Mouse (Mus musculus): Measurements from ENCODE around the gene Usp30.

The Usp30 gene

GRCm38 (mm10) chr5:114065161-114065560 lies at the start of gene Usp30:
Gene Usp30, plus strand, starts transcription at chr5:114065461.
- no peak for DNase-seq (ENCODE audit: low spot score)

- no peak for DNase-seq (ENCODE audit: low spot score)
Observed at GRCm38 (mm10) chr5:114024390-114024789, 40.9 kb upstream of the Usp30 start.

GRCm38 (mm10) chr5:114024885-114025284 lies 40.4 kb upstream of the Usp30 start:
- DNase-seq (ENCODE audit: low spot score) = no peak

- DNase-seq (ENCODE audit: low spot score) = no peak
Observed at GRCm38 (mm10) chr5:114027217-114027944, 37.9 kb upstream of the Usp30 start.

GRCm38 (mm10) chr5:114028111-114028510 lies 37.1 kb upstream of the Usp30 start:
- no peak for DNase-seq (ENCODE audit: low spot score)

- no peak for DNase-seq (ENCODE audit: low spot score)
Observed at GRCm38 (mm10) chr5:114030652-114031051, 34.6 kb upstream of the Usp30 start.

- DNase-seq (ENCODE audit: low spot score) = no peak
Observed at GRCm38 (mm10) chr5:114032161-114032763, 33.0 kb upstream of the Usp30 start.

- no peak for DNase-seq (ENCODE audit: low spot score)
Observed at GRCm38 (mm10) chr5:114034393-114034792, 30.9 kb upstream of the Usp30 start.

GRCm38 (mm10) chr5:114035111-114035510 lies 30.1 kb upstream of the Usp30 start:
- no peak for DNase-seq (ENCODE audit: low spot score)

GRCm38 (mm10) chr5:114040508-114040907 lies 24.8 kb upstream of the Usp30 start:
- no peak for DNase-seq (ENCODE audit: low spot score)

GRCm38 (mm10) chr5:114040911-114041310 lies 24.4 kb upstream of the Usp30 start:
- no peak for DNase-seq (ENCODE audit: low spot score)

GRCm38 (mm10) chr5:114041327-114041930 lies 23.8 kb upstream of the Usp30 start:
- peak; percentile 18 for DNase-seq (ENCODE audit: low spot score)

GRCm38 (mm10) chr5:114043800-114044199 lies 21.5 kb upstream of the Usp30 start:
- DNase-seq (ENCODE audit: low spot score) = no peak

- peak; percentile 36 for DNase-seq (ENCODE audit: low spot score)
Observed at GRCm38 (mm10) chr5:114045134-114045533, 20.1 kb upstream of the Usp30 start.

- no peak for DNase-seq (ENCODE audit: low spot score)
Observed at GRCm38 (mm10) chr5:114046151-114046550, 19.1 kb upstream of the Usp30 start.

GRCm38 (mm10) chr5:114046604-114047003 lies 18.7 kb upstream of the Usp30 start:
- no peak for DNase-seq (ENCODE audit: low spot score)

- DNase-seq (ENCODE audit: low spot score) = no peak
Observed at GRCm38 (mm10) chr5:114047182-114047581, 18.1 kb upstream of the Usp30 start.

GRCm38 (mm10) chr5:114048731-114049308 lies 16.4 kb upstream of the Usp30 start:
- DNase-seq (ENCODE audit: low spot score) = no peak

- peak; percentile 45 for DNase-seq (ENCODE audit: low spot score)
Observed at GRCm38 (mm10) chr5:114052246-114052761, 13.0 kb upstream of the Usp30 start.

- no peak for DNase-seq (ENCODE audit: low spot score)
Observed at GRCm38 (mm10) chr5:114057129-114057731, 8.0 kb upstream of the Usp30 start.

- DNase-seq (ENCODE audit: low spot score) = no peak
Observed at GRCm38 (mm10) chr5:114061675-114062074, 3.6 kb upstream of the Usp30 start.

- no peak for DNase-seq (ENCODE audit: low spot score)
Observed at GRCm38 (mm10) chr5:114063958-114064357, 1.3 kb upstream of the Usp30 start.
